Mouse (Mus musculus): ENCODE data around the gene Leng9. TPM values are rescaled to one million over a fixed set of nuclear protein-coding genes. Genes with fewer than 3 reads are reported as not detected.
"Not testable (repeated sequence)": the region's sequence is repeated elsewhere in the genome, so short reads cannot be mapped to it uniquely, and the experiment has no call there.

Leng9 gene
- total and polyA plus RNA-seq, 3 experiments: 2.9 to 5.4 (median 3.7) TPM

- DNase-seq (ENCODE audit: low spot score): no peak
- ATAC-seq (ENCODE audit: extremely low read depth, insufficient number of reproducible peaks, low FRiP score, poor library complexity, severe bottlenecking): no peak
- Histone ChIP-seq H3K9me3 (replicated peaks) (no peaks in the 10 kb centered on the region), H3K4me3 (ENCODE audit: low read depth, low read length) (no peak within 1 kb of the TSS; the same call in 1 of the 2 replicates), H3K4me1 (ENCODE audit: insufficient read depth, low read depth, low read length) (peaks cover 14% of the 10 kb centered on the region; the same call in 1 of the 2 replicates), H3K27me3 (ENCODE audit: insufficient read depth, low read length) (peaks cover 19% of the 10 kb centered on the region), H3K36me3 (replicated peaks) (no peaks in the 10 kb centered on the region)
- no peak for TF ChIP-seq CTCF (IDR thresholded peaks at IDR 0.05; ENCODE audit: low read depth, low read length)
- TF ChIP-seq POLR2AphosphoS5 (IDR thresholded peaks at IDR 0.05; ENCODE audit: insufficient replicate concordance, low read depth, low read length): no peak
- no peak for TF ChIP-seq GATA1 (IDR thresholded peaks at IDR 0.05; ENCODE audit: borderline replicate concordance, low read length)
- TF ChIP-seq TAL1 (conservative IDR thresholded peaks at IDR 0.05; ENCODE audit: low read depth, low read length): no peak
- TF ChIP-seq GATA2 (IDR thresholded peaks at IDR 0.05; ENCODE audit: borderline replicate concordance, low read depth, low read length): no peak
Measured at GRCm38 (mm10) chr7:4164090-4164910, 14.1 kb upstream of the Leng9 start, which contains the start of gene Cdc42ep5. Gene Cdc42ep5, minus strand, starts transcription at chr7:4164860.

- H3K4me1 ChIP-seq (ENCODE audit: insufficient read depth, low read depth, low read length): peaks cover 14% of the 10 kb centered on the region; the same call in 1 of the 2 replicates
- no peak for DNase-seq (ENCODE audit: low spot score)
- no peak for TF ChIP-seq TAL1 (conservative IDR thresholded peaks at IDR 0.05; ENCODE audit: low read depth, low read length)
- no peak for TF ChIP-seq GATA2 (IDR thresholded peaks at IDR 0.05; ENCODE audit: borderline replicate concordance, low read depth, low read length)
- TF ChIP-seq POLR2AphosphoS5 (IDR thresholded peaks at IDR 0.05; ENCODE audit: insufficient replicate concordance, low read depth, low read length): no peak
- no peak for TF ChIP-seq CTCF (IDR thresholded peaks at IDR 0.05; ENCODE audit: low read depth, low read length)
- no peak for TF ChIP-seq GATA1 (IDR thresholded peaks at IDR 0.05; ENCODE audit: borderline replicate concordance, low read length)
- no peak overlapping the region for H3K4me3 ChIP-seq (ENCODE audit: low read depth, low read length)
- no peaks in the 10 kb centered on the region for H3K9me3 ChIP-seq (replicated peaks)
- no peaks in the 10 kb centered on the region for H3K36me3 ChIP-seq (replicated peaks)
- ATAC-seq (ENCODE audit: extremely low read depth, insufficient number of reproducible peaks, low FRiP score, poor library complexity, severe bottlenecking): no peak; the same call in 1 of the 2 replicates
- H3K27me3 ChIP-seq (ENCODE audit: insufficient read depth, low read length): peaks cover 19% of the 10 kb centered on the region
Measured at GRCm38 (mm10) chr7:4163571-4164072, 13.4 kb upstream of the Leng9 start.

GRCm38 (mm10) chr7:4161596-4161995 lies 11.4 kb upstream of the Leng9 start:
- ATAC-seq (ENCODE audit: extremely low read depth, insufficient number of reproducible peaks, low FRiP score, poor library complexity, severe bottlenecking); H3K9me3 ChIP-seq (replicated peaks); H3K4me3 ChIP-seq (ENCODE audit: low read depth, low read length); H3K36me3 ChIP-seq (replicated peaks); DNase-seq (ENCODE audit: low spot score): not testable (repeated sequence)
- Histone ChIP-seq H3K27me3 (ENCODE audit: insufficient read depth, low read length) (peaks cover 19% of the 10 kb centered on the region), H3K4me1 (ENCODE audit: insufficient read depth, low read depth, low read length) (peaks cover 12% of the 10 kb centered on the region; the same call in 1 of the 2 replicates)

- H3K4me3 ChIP-seq (ENCODE audit: low read depth, low read length): no peak overlapping the region
- TF ChIP-seq POLR2AphosphoS5 (IDR thresholded peaks at IDR 0.05; ENCODE audit: insufficient replicate concordance, low read depth, low read length): no peak
- no peak for TF ChIP-seq CTCF (IDR thresholded peaks at IDR 0.05; ENCODE audit: low read depth, low read length)
- no peak for TF ChIP-seq GATA2 (IDR thresholded peaks at IDR 0.05; ENCODE audit: borderline replicate concordance, low read depth, low read length)
- TF ChIP-seq TAL1 (conservative IDR thresholded peaks at IDR 0.05; ENCODE audit: low read depth, low read length): no peak
- no peak for TF ChIP-seq GATA1 (IDR thresholded peaks at IDR 0.05; ENCODE audit: borderline replicate concordance, low read length)
Measured at GRCm38 (mm10) chr7:4154976-4155375, 4.8 kb upstream of the Leng9 start.

GRCm38 (mm10) chr7:4154356-4154755 lies 4.2 kb upstream of the Leng9 start:
- Histone ChIP-seq H3K4me3 (ENCODE audit: low read depth, low read length) (no peak overlapping the region), H3K36me3 (replicated peaks) (no peaks in the 10 kb centered on the region), H3K9me3 (replicated peaks) (no peaks in the 10 kb centered on the region), H3K27me3 (ENCODE audit: insufficient read depth, low read length) (no peaks in the 10 kb centered on the region), H3K4me1 (ENCODE audit: insufficient read depth, low read depth, low read length) (peaks cover 43% of the 10 kb centered on the region)
- no peak for TF ChIP-seq TAL1 (conservative IDR thresholded peaks at IDR 0.05; ENCODE audit: low read depth, low read length)
- no peak for TF ChIP-seq GATA1 (IDR thresholded peaks at IDR 0.05; ENCODE audit: borderline replicate concordance, low read length)
- TF ChIP-seq POLR2AphosphoS5 (IDR thresholded peaks at IDR 0.05; ENCODE audit: insufficient replicate concordance, low read depth, low read length): no peak
- no peak for TF ChIP-seq CTCF (IDR thresholded peaks at IDR 0.05; ENCODE audit: low read depth, low read length)
- no peak for TF ChIP-seq GATA2 (IDR thresholded peaks at IDR 0.05; ENCODE audit: borderline replicate concordance, low read depth, low read length)
- no peak for DNase-seq (ENCODE audit: low spot score)
- no peak for ATAC-seq (ENCODE audit: extremely low read depth, insufficient number of reproducible peaks, low FRiP score, poor library complexity, severe bottlenecking)

More at GRCm38 (mm10) chr7:4154976-4155375, 4.8 kb upstream of the Leng9 start:
- peaks cover 37% of the 10 kb centered on the region for H3K4me1 ChIP-seq (ENCODE audit: insufficient read depth, low read depth, low read length)
- ATAC-seq (ENCODE audit: extremely low read depth, insufficient number of reproducible peaks, low FRiP score, poor library complexity, severe bottlenecking) (no peak), DNase-seq (ENCODE audit: low spot score) (no peak)
- no peaks in the 10 kb centered on the region for H3K36me3 ChIP-seq (replicated peaks)
- H3K9me3 ChIP-seq (replicated peaks): no peaks in the 10 kb centered on the region
- H3K27me3 ChIP-seq (ENCODE audit: insufficient read depth, low read length): no peaks in the 10 kb centered on the region

GRCm38 (mm10) chr7:4151241-4151640 lies 1.1 kb upstream of the Leng9 start:
- peaks cover 25% of the 10 kb centered on the region for H3K36me3 ChIP-seq (replicated peaks)
- peak overlapping the region; percentile 37; the same call in 1 of the 2 replicates for H3K4me3 ChIP-seq (ENCODE audit: low read depth, low read length)
- ATAC-seq (ENCODE audit: extremely low read depth, insufficient number of reproducible peaks, low FRiP score, poor library complexity, severe bottlenecking) (no peak), DNase-seq (ENCODE audit: low spot score) (no peak)
- TF ChIP-seq TAL1 (conservative IDR thresholded peaks at IDR 0.05; ENCODE audit: low read depth, low read length): no peak
- no peak for TF ChIP-seq POLR2AphosphoS5 (IDR thresholded peaks at IDR 0.05; ENCODE audit: insufficient replicate concordance, low read depth, low read length)
- no peak for TF ChIP-seq CTCF (IDR thresholded peaks at IDR 0.05; ENCODE audit: low read depth, low read length)
- TF ChIP-seq GATA1 (IDR thresholded peaks at IDR 0.05; ENCODE audit: borderline replicate concordance, low read length): no peak
- no peak for TF ChIP-seq GATA2 (IDR thresholded peaks at IDR 0.05; ENCODE audit: borderline replicate concordance, low read depth, low read length)
- no peaks in the 10 kb centered on the region for H3K27me3 ChIP-seq (ENCODE audit: insufficient read depth, low read length)
- H3K9me3 ChIP-seq (replicated peaks): no peaks in the 10 kb centered on the region
- peaks cover 73% of the 10 kb centered on the region for H3K4me1 ChIP-seq (ENCODE audit: insufficient read depth, low read depth, low read length)

All from G1E (cell line).